Mouse (Mus musculus): ENCODE data around the gene Cntnap4. TPM values are rescaled to one million over a fixed set of nuclear protein-coding genes. Genes with fewer than 3 reads are reported as not detected.
A peak's percentile ranks its signal among the peaks of the same experiment; 100 is the strongest.
"Not testable (repeated sequence)": the region's sequence is repeated elsewhere in the genome, so short reads cannot be mapped to it uniquely, and the experiment has no call there.

Gene Cntnap4
- polyA plus RNA-seq, 1 experiment from 2014 or later, result 0.23 TPM

GRCm38 (mm10) chr8:112841057-112841456, 271.2 kb downstream of the Cntnap4 start:
- TF ChIP-seq EP300 (optimal IDR thresholded peaks at IDR 0.05), result no peak

GRCm38 (mm10) chr8:112849541-112849940, 279.7 kb downstream of the Cntnap4 start:
- not testable (repeated sequence) for H3K4me2 ChIP-seq (replicated peaks; ENCODE audit: low read depth); DNase-seq (ENCODE audit: low spot score); H3K27me3 ChIP-seq (ENCODE audit: control insufficient read depth, insufficient read depth, low read length); H3K4me1 ChIP-seq (replicated peaks; ENCODE audit: control insufficient read depth, insufficient read depth); H3K9me3 ChIP-seq (ENCODE audit: control insufficient read depth, low read length); H3K4me3 ChIP-seq (ENCODE audit: low read depth, low read length); H3K9ac ChIP-seq (ENCODE audit: low read length); ATAC-seq (ENCODE audit: low FRiP score, low TSS enrichment); H3K27ac ChIP-seq (replicated peaks); H3K36me3 ChIP-seq (ENCODE audit: control insufficient read depth, insufficient read depth, low read length)
- WGBS, result 86% methylated on average over 1 of the region's 1 CpGs

More at GRCm38 (mm10) chr8:112841057-112841456, 271.2 kb downstream of the Cntnap4 start:
- DNase-seq (ENCODE audit: low spot score), result no peak
- Histone ChIP-seq H3K9me3 (ENCODE audit: control insufficient read depth, low read length) (no peaks in the 10 kb centered on the region), H3K4me2 (replicated peaks; ENCODE audit: low read depth) (no peak overlapping the region), H3K9ac (ENCODE audit: low read length) (no peak overlapping the region), H3K4me1 (replicated peaks; ENCODE audit: control insufficient read depth, insufficient read depth) (no peaks in the 10 kb centered on the region), H3K27ac (replicated peaks) (no peak overlapping the region), H3K36me3 (ENCODE audit: control insufficient read depth, insufficient read depth, low read length) (no peaks in the 10 kb centered on the region), H3K4me3 (ENCODE audit: low read depth, low read length) (no peak overlapping the region), H3K27me3 (ENCODE audit: control insufficient read depth, insufficient read depth, low read length) (no peaks in the 10 kb centered on the region)
- 50% methylated on average over 2 of the region's 2 CpGs for WGBS
- ATAC-seq (ENCODE audit: low FRiP score, low TSS enrichment), result no peak

- no peak overlapping the region for H3K27ac ChIP-seq (replicated peaks)
- H3K9me3 ChIP-seq (ENCODE audit: control insufficient read depth, low read length), result no peaks in the 10 kb centered on the region
- no peaks in the 10 kb centered on the region for H3K36me3 ChIP-seq (ENCODE audit: control insufficient read depth, insufficient read depth, low read length)
- peak overlapping the region; percentile 25; the same call in 1 of the 2 replicates for H3K4me2 ChIP-seq (replicated peaks; ENCODE audit: low read depth)
- no peaks in the 10 kb centered on the region for H3K27me3 ChIP-seq (ENCODE audit: control insufficient read depth, insufficient read depth, low read length)
- TF ChIP-seq EP300 (optimal IDR thresholded peaks at IDR 0.05) (no peak), CTCF (IDR thresholded peaks at IDR 0.05; ENCODE audit: low read depth) (no peak)
- H3K9ac ChIP-seq (ENCODE audit: low read length), result no peak overlapping the region
- peak; percentile 22 for DNase-seq (ENCODE audit: low spot score)
- no peak overlapping the region for H3K4me3 ChIP-seq (ENCODE audit: low read depth, low read length)
- no peak for ATAC-seq (ENCODE audit: low FRiP score, low TSS enrichment)
- WGBS, result 26% methylated on average over 8 of the region's 8 CpGs
- H3K4me1 ChIP-seq (replicated peaks; ENCODE audit: control insufficient read depth, insufficient read depth), result no peaks in the 10 kb centered on the region
Observed at GRCm38 (mm10) chr8:112906458-112907112, 336.7 kb downstream of the Cntnap4 start.

DNA sequence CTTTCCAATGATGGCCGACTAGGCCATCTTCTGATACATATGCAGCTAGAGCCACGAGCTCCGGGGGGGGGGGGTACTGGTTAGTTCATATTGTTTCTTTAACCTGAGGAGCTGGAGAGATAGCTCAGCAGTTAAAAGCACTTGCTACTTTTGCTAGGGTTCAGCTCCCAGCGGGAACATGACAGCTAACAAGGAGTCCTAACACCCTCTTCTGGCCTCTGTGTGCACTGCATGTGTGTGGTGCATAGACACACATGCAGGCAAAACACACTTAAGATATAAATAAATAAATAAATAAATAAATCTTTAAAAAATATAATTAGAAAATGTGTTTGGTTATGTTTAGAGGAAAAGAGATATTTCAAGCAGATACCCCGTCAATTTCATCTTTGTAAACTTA, 339.7 kb downstream of the Cntnap4 start:
- no peak for DNase-seq (ENCODE audit: low spot score)
- no peak for ATAC-seq (ENCODE audit: low FRiP score, low TSS enrichment)
- Histone ChIP-seq H3K4me2 (replicated peaks; ENCODE audit: low read depth) (no peak overlapping the region), H3K27me3 (ENCODE audit: control insufficient read depth, insufficient read depth, low read length) (no peaks in the 10 kb centered on the region), H3K9ac (ENCODE audit: low read length) (no peak overlapping the region), H3K27ac (replicated peaks) (no peak overlapping the region), H3K4me1 (replicated peaks; ENCODE audit: control insufficient read depth, insufficient read depth) (no peaks in the 10 kb centered on the region), H3K36me3 (ENCODE audit: control insufficient read depth, insufficient read depth, low read length) (no peaks in the 10 kb centered on the region), H3K4me3 (ENCODE audit: low read depth, low read length) (no peak overlapping the region), H3K9me3 (ENCODE audit: control insufficient read depth, low read length) (no peaks in the 10 kb centered on the region)
- TF ChIP-seq EP300 (optimal IDR thresholded peaks at IDR 0.05) (no peak), CTCF (IDR thresholded peaks at IDR 0.05; ENCODE audit: low read depth) (peak; percentile 41)
- 59% methylated on average over 5 of the region's 5 CpGs for WGBS

DNA sequence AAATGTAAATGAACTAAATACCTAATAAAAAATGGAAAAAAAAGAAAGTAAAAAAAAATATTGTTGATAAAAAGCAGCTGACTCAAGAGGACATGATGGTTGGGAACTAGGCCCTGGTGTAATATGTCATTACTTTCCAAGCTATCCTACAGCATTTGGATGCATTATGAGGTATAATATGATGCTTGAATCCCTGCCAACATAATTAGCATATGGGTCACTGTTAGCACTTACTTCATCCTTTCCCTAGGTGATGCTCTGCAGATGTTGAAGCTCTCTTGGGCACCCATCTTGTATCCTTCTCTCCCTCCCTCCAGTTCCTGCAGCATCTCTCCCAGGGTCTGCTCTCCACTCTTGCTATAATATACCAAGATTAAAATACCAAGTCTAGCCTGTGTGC, 341.6 kb downstream of the Cntnap4 start:
- Histone ChIP-seq H3K36me3 (ENCODE audit: control insufficient read depth, insufficient read depth, low read length) (no peaks in the 10 kb centered on the region), H3K27me3 (ENCODE audit: control insufficient read depth, insufficient read depth, low read length) (no peaks in the 10 kb centered on the region), H3K9me3 (ENCODE audit: control insufficient read depth, low read length) (no peaks in the 10 kb centered on the region), H3K27ac (replicated peaks) (no peak overlapping the region), H3K4me1 (replicated peaks; ENCODE audit: control insufficient read depth, insufficient read depth) (no peaks in the 10 kb centered on the region), H3K4me3 (ENCODE audit: low read depth, low read length) (no peak overlapping the region), H3K4me2 (replicated peaks; ENCODE audit: low read depth) (no peak overlapping the region), H3K9ac (ENCODE audit: low read length) (no peak overlapping the region)
- no peak for TF ChIP-seq CTCF (IDR thresholded peaks at IDR 0.05; ENCODE audit: low read depth)
- TF ChIP-seq EP300 (optimal IDR thresholded peaks at IDR 0.05), result no peak
- ATAC-seq (ENCODE audit: low FRiP score, low TSS enrichment) (no peak), DNase-seq (ENCODE audit: low spot score) (no peak)

DNA sequence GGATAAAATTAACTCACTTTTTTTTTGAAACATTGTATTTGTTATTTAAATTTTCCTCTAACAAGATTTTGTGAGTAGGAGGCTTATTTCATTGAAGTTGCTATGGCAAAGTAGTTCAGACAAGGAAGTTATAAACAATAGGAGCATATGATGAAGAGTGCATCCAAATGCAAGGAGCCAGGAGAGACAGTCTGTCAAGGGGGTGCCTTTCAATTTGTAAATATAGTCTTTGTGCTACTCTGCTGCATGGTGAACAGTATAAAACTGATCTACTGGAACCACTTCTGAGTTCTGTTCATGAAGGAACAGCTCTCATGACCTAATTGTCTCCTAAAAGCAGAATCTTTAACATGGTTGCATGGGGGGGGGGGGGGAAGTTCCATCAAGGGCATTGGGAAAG, 352.3 kb downstream of the Cntnap4 start:
- Histone ChIP-seq H3K27me3 (ENCODE audit: control insufficient read depth, insufficient read depth, low read length) (no peaks in the 10 kb centered on the region), H3K9me3 (ENCODE audit: control insufficient read depth, low read length) (no peaks in the 10 kb centered on the region)

More for the DNA sequence above, 352.3 kb downstream of the Cntnap4 start:
- no peaks in the 10 kb centered on the region for H3K36me3 ChIP-seq (ENCODE audit: control insufficient read depth, insufficient read depth, low read length)
- H3K9ac ChIP-seq (ENCODE audit: low read length), result no peak overlapping the region
- no peak overlapping the region for H3K4me3 ChIP-seq (ENCODE audit: low read depth, low read length)
- no peak for DNase-seq (ENCODE audit: low spot score)
- H3K27ac ChIP-seq (replicated peaks), result no peak overlapping the region
- no peak for ATAC-seq (ENCODE audit: low FRiP score, low TSS enrichment)
- no peak for TF ChIP-seq CTCF (IDR thresholded peaks at IDR 0.05; ENCODE audit: low read depth)
- no peak for TF ChIP-seq EP300 (optimal IDR thresholded peaks at IDR 0.05)
- no peaks in the 10 kb centered on the region for H3K4me1 ChIP-seq (replicated peaks; ENCODE audit: control insufficient read depth, insufficient read depth)
- H3K4me2 ChIP-seq (replicated peaks; ENCODE audit: low read depth), result no peak overlapping the region
